Mouse (Mus musculus): ENCODE results near the gene Ier5. TPM values are rescaled to one million over a fixed set of nuclear protein-coding genes. Genes with fewer than 3 reads are reported as not detected.
A peak's percentile ranks its signal among the peaks of the same experiment; 100 is the strongest.

Ier5 gene
- total and polyA plus RNA-seq, 3 experiments, result 47.7 to 59.3 (median 58.8) TPM

- peak overlapping the region; percentile 60 for H3K4me2 ChIP-seq (ENCODE audit: insufficient read depth, low read depth, poor library complexity, severe bottlenecking)
- dilution Hi-C loops (cut with MboI; ENCODE audit: extremely low pct_ligation_motif_present, extremely low pct_unique_long_range_greater_than_20kb, low sequenced_read_pairs) (no loop called here), in situ Hi-C loops (cut with MboI; ENCODE audit: low pct_ligation_motif_present, low pct_unique_long_range_greater_than_20kb, low sequenced_read_pairs) (no loop called here)
- DNase-seq (ENCODE audit: extremely low read depth), result peak; percentile 91
- no peaks in the 10 kb centered on the region for H3K79me2 ChIP-seq (replicated peaks; ENCODE audit: control insufficient read depth, extremely low read depth, insufficient read depth, poor library complexity, severe bottlenecking)
- TF ChIP-seq BHLHE40 (IDR thresholded peaks at IDR 0.05; ENCODE audit: low read depth, low read length) (peak; percentile 25; the same call in 1 of the 2 replicates), CHD1 (IDR thresholded peaks at IDR 0.05; ENCODE audit: low read depth, low read length) (no peak), JUN (IDR thresholded peaks at IDR 0.05; ENCODE audit: insufficient read depth, low read depth, low read length) (no peak), CHD2 (IDR thresholded peaks at IDR 0.05; ENCODE audit: low read length) (peak; percentile 78), TCF12 (IDR thresholded peaks at IDR 0.05; ENCODE audit: low read depth, low read length) (peak; percentile 42; the same call in 1 of the 2 replicates), SMC3 (IDR thresholded peaks at IDR 0.05; ENCODE audit: low read depth, low read length) (no peak), ZMIZ1 (IDR thresholded peaks at IDR 0.05; ENCODE audit: low read depth, low read length) (peak; percentile 51; the same call in 1 of the 2 replicates), USF1 (IDR thresholded peaks at IDR 0.05; ENCODE audit: low read depth, low read length) (no peak), ZNF384 (IDR thresholded peaks at IDR 0.05; ENCODE audit: low read depth, low read length) (no peak), GABPA (IDR thresholded peaks at IDR 0.05; ENCODE audit: insufficient replicate concordance, low read depth, low read length) (no peak), MAZ (IDR thresholded peaks at IDR 0.05; ENCODE audit: low read depth, low read length) (peak; percentile 78; the same call in 1 of the 2 replicates), E2F4 (IDR thresholded peaks at IDR 0.05; ENCODE audit: insufficient replicate concordance, low read depth, low read length) (no peak), KAT2A (IDR thresholded peaks at IDR 0.05; ENCODE audit: insufficient replicate concordance, low read length) (0 out of 2 replicates have a peak, but pooled peaks have one; percentile 52), NELFE (IDR thresholded peaks at IDR 0.05; ENCODE audit: low read depth, low read length) (peak; percentile 51; the same call in 1 of the 2 replicates), MEF2A (IDR thresholded peaks at IDR 0.05; ENCODE audit: borderline replicate concordance, low read depth, low read length) (peak; percentile 98), PAX5 (IDR thresholded peaks at IDR 0.05; ENCODE audit: low read length) (no peak), NRF1 (IDR thresholded peaks at IDR 0.05; ENCODE audit: low read depth, low read length) (0 out of 2 replicates have a peak, but pooled peaks have one; percentile 16), RCOR1 (conservative IDR thresholded peaks at IDR 0.05; ENCODE audit: low read depth, low read length) (0 out of 2 replicates have a peak, but pooled peaks have one; percentile 2), POLR2A (IDR thresholded peaks at IDR 0.05; ENCODE audit: low read depth, low read length) (peak; percentile 65; the same call in 1 of the 2 replicates), USF2 (conservative IDR thresholded peaks at IDR 0.05; ENCODE audit: low read depth, low read length) (no peak), IRF4 (IDR thresholded peaks at IDR 0.05; ENCODE audit: low read depth, low read length) (peak; percentile 64), TBP (conservative IDR thresholded peaks at IDR 0.05; ENCODE audit: low read depth, low read length) (peak; percentile 64), MYC (IDR thresholded peaks at IDR 0.05; ENCODE audit: low read depth, low read length) (no peak), ETS1 (conservative IDR thresholded peaks at IDR 0.05; ENCODE audit: low read depth, low read length) (peak; percentile 75), ZKSCAN1 (IDR thresholded peaks at IDR 0.05; ENCODE audit: borderline replicate concordance, low read depth, low read length) (no peak), MAX (IDR thresholded peaks at IDR 0.05; ENCODE audit: low read length) (peak; percentile 49; the same call in 1 of the 2 replicates), MXI1 (IDR thresholded peaks at IDR 0.05; ENCODE audit: low read depth, low read length) (no peak), ELF1 (IDR thresholded peaks at IDR 0.05; ENCODE audit: low read depth, low read length) (peak; percentile 69), CTCF (conservative IDR thresholded peaks at IDR 0.05 in 1 of 2, IDR thresholded peaks at IDR 0.05 in 1 of 2; ENCODE audit: low read depth in 2 of 2, low read length in 2 of 2) (peak in 1 of 2 experiments; percentile 11; a peak in 1 of 4 replicates), ZC3H11A (IDR thresholded peaks at IDR 0.05; ENCODE audit: low read depth, low read length) (no peak), POLR2AphosphoS2 (IDR thresholded peaks at IDR 0.05; ENCODE audit: low read depth, low read length) (no peak), MAFK (IDR thresholded peaks at IDR 0.05; ENCODE audit: insufficient replicate concordance, low read length) (no peak), EP300 (IDR thresholded peaks at IDR 0.05; ENCODE audit: low read length) (peak; percentile 28; the same call in 1 of the 2 replicates), JUND (conservative IDR thresholded peaks at IDR 0.05; ENCODE audit: low read depth, low read length) (no peak), UBTF (IDR thresholded peaks at IDR 0.05; ENCODE audit: low read depth, low read length) (no peak), RAD21 (IDR thresholded peaks at IDR 0.05; ENCODE audit: low read depth, low read length) (no peak), SIN3A (IDR thresholded peaks at IDR 0.05; ENCODE audit: low read length) (no peak), HCFC1 (IDR thresholded peaks at IDR 0.05; ENCODE audit: low read depth, low read length) (no peak)
- H3K9me3 ChIP-seq (replicated peaks; ENCODE audit: low read length), result no peaks in the 10 kb centered on the region
- H3K9ac ChIP-seq (ENCODE audit: insufficient read depth, low read depth), result peak overlapping the region; percentile 20
- peak overlapping the region; percentile 74 for H3K27ac ChIP-seq (ENCODE audit: insufficient read depth, low read depth)
- no peaks in the 10 kb centered on the region for H3K27me3 ChIP-seq (replicated peaks)
- peak overlapping the region; percentile 15 to 41 (median 40) for H3K4me3 ChIP-seq (replicated peaks in 1 of 3; ENCODE audit: low read depth in 2 of 3, low read length in 2 of 3, poor library complexity in 1 of 3)
- no peaks in the 10 kb centered on the region for H3K36me3 ChIP-seq (replicated peaks in 1 of 2; ENCODE audit: control insufficient read depth in 1 of 2, insufficient read depth in 1 of 2, low read length in 1 of 2)
- peaks cover 58 to 95% of the 10 kb centered on the region in 2 experiments for H3K4me1 ChIP-seq (ENCODE audit: control insufficient read depth in 1 of 2, insufficient read depth in 2 of 2)
Measured at GRCm38 (mm10) chr1:155059505-155059904, 39.9 kb downstream of the Ier5 start.
